Mouse (Mus musculus) frontal cortex, postnatal 36 days (tissue): ENCODE data around the gene Celsr1.
"Not testable (repeated sequence)": the region's sequence is repeated elsewhere in the genome, so short reads cannot be mapped to it uniquely, and the experiment has no call there.

Experiments used
- DNase-seq, 2 experiments: peaks; one replicate each; pipeline ENCODE4 v3.0.0; 2022; ENCODE audit warnings: low spot score in 2 of 2

The Celsr1 gene

DNA sequence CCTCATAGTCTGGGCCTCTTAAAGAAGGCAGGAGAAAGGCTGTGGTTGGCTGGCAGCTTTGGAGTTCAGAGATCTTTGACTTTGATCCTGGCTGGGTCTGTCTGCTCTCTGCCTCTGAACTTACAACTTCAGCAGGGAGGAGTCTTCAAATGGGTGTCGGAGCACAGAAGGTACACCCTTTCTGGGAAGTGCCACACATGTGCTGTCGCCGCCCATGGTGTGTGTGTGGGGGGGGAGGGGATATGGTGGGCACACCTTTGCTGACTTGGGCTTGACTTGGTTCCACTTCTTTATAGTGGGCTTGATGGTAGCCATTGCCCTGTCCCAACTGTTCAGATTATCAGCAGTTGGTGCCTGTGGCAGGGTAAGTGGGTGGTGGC, 31.3 kb upstream of the Celsr1 start:
- DNase-seq, result no peak

DNA sequence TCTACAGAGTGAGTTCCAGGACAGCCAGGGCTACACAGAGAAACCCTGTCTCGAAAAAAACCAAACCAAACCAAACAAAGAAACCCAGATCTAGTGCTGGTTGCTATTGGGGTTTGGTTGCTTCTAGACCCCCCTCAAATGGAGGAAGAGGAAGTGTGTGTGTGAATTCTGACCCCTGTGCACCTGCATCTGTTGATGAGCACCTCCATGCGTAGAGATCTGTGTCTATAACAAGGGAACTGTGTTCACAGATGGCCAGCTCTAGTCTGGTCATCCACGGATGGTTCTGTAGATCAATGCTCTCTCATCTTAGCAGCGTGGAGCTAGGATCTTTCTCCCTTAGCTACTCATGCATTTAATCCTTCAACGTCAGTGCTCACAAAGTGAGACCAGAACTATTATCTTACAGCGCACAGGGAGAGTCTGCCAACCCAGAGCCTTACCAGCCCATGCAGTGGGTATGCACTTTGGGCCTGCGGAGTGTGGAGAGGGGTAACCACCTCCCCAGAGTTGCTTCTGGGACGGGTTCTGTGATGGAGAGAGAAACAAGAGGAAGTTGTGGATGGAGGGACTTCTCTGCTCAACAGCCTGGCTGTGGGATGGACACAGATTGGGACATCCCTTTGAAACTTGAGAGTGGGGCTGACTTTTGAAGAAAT, 30.7 kb upstream of the Celsr1 start:
- DNase-seq, result no peak

DNA sequence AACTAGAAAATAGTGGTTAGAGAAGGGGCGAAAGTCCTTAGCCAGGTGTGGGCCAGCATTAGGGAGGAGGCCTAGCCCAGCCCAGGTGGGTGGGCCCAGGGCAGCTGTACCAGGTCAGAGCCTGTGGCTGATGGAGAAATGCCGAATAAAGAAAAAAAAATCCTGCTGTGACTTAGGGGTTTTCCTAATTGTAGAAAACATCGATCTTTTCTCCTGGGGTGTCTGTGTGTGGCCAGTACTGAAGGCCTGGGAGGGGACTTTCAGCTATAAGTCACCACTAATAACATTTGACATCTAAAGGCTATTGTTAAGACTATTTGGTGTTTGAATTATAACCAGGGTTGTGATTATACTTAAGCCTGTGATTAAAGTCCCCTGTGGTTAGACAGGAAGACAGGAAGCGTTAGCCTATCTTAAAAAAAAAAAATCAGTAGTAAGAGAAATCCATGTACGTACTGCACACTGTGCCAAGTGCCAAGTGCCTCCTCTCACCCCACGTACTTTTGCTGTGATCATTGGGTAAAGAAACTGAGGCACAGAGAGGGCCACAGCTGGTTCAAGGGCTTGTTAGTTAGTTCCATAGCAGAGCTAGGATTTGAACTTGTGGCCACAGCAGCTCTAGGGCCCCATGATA, 28.4 kb upstream of the Celsr1 start:
- no peak for DNase-seq

DNA sequence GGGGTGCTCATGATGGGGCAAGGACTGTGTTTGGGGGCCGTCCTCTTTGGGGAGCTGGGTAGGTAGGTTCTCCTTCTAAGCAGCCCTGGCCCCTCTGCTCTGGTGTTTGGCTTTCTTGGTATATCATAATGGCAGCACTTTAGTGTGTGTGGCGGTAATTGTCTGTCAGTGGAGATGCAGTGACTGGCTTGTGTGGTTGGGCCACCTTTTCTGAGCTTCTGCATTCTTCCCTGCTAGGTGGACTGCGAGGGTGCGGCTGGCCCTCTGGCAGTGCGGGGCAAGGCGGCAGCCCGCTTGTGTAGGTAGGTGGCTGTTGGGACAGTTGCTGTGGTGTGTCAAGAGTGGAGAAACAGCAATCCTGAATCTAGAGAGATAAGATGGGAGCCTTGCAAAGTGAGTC, 27.6 kb upstream of the Celsr1 start:
- no peak for DNase-seq

DNA sequence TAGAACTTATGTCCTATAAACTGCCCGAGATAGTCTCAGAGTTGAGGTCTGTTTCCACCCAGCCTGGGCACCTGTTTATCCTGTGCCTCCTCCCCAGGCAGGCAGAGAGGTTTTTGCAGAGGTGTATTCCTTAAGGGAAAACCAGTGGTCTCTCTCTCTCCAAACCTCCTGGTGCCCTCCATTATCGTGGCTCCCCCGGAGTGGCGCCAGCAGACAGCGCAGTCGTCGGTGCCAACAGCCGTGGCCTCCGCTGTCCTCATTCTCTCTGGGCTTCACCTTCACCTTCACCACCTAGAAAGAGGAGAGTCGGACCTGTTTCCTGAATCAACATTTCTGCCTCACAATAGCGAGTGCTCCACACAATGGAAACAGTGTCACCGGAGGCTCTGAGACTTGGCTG, 27.0 kb upstream of the Celsr1 start:
- no peak for DNase-seq

DNA sequence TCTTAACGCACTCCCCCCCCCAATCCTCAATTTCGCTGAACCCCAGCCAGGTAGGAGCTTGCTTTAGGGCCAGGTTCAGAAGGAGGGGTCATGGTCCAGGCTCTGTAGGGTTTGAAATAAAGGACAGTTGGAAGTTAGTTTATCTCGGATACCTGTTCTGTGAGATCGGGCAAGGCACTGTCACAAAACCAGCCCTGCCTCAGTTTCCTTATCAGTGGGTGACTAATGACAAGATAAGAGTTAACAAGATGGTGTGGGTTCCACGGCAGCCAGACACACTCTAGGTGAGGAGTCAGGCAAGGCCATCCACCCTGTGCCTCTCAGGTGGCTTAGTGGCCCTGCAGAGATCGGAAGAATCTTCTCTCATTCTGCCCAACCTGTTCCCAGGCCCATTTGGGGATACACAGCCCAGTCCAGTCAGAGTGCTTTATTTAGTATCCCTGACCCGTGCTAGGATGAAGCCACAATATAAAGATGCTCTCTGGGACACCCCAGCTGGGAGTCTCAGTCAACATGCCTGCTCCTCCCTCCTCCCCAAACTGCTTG, 26.3 kb upstream of the Celsr1 start:
- DNase-seq, result no peak

DNA sequence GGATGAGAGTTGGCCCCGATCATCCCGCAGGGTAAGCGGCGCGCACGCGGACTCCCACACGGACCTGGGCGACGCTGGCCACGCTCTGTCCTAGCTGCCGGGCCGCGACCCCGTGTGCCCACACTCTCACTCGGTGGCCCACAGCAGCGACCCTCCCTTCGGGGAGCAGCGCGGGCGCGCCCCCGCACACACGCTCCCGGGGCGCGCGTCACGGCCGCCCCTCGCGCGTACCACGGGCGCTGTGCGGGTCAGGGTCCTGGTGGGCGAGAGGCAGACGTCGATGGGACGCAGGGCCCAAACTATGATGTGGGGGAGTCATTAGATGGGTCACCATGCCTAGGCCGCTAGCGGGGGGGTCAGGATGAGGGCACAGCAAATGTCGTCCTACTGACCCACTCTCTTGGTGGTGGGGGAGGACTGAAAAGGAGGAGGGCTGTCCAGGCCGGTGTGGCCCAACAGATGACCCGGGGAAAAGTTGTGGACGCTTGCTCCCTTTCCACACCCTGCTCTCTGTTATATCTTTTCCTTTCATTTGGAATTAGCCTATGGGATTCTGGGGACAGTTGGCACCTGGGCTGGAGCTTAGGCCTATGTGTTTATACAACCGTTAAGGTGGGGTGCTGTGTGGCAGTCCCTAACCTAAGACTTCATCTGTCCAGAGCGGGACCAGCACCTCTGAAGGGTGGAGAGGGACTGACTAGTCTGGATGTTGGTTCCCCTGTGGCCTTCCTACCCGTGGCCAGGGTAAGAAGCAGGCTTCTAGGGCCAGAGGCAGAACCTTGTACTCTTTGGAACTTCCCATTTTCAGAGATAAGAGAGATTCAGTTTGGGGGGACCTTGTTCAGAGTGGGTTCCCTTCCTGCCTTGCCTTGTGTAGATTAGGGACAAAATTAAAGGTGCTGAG, 25.6 kb upstream of the Celsr1 start:
- no peak for DNase-seq

DNA sequence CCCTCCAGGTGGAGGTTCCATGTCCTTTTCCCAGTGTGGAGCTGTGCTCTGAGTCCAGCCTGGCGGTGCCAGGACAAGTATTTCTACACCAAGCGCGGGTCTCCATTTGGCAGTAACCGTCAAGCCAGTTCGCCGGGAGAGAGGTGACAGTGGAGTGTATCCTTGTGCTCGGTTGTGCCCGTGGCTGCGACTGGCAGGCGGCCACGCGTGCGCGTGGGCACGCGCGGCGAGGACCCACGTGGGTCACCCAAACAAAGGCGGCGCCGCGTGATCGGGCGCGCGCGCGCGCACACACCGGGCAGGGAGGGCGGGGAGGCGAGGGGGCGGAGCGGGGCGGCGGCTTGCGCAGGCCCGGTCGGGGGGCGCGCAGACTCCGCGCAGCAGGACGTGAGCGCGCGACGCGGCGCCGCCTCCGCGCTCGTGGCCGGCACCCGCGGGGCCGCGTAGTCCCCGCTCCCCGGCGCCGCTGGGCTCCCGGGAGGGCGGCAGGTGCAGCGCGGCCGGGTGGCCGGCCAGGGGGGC, 24.9 kb upstream of the Celsr1 start:
- DNase-seq, result peak; percentile 80 to 89

- no peak for DNase-seq
Observed at GRCm38 (mm10) chr15:86057908-86058307, 24.3 kb upstream of the Celsr1 start.

- no peak for DNase-seq
Observed at GRCm38 (mm10) chr15:86057413-86057812, 23.8 kb upstream of the Celsr1 start, which contains the start of gene Gramd4. Gramd4 (plus strand) TSS chr15:86057695.

DNA sequence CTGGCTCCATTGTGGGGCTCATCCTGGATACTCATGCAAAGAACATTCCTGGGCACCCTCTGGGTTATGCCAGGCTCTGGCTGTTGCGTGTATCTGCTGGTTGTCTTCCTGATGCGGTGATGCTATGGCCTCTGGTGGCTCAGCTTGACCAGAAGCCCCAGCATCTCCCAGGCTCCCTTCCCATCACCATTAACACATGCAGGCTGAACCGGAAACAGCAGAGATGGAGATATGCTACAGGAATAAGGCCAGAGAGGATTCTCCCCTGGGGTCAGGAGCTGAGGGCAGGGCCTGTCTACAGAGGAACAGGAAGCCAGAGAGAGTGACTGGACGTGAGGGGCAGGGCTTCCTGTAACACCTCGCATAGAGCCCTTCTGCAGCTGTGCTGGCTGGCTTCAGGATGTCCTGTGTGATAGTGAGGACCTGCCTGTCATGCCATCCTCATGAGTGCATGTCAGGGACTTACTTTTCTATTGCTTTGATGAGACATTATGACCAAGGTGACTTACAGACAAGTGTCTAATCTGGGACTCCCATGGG, 22.7 kb upstream of the Celsr1 start:
- DNase-seq, result no peak

GRCm38 (mm10) chr15:86054861-86055260, 21.3 kb upstream of the Celsr1 start:
- not testable (repeated sequence) for DNase-seq

DNA sequence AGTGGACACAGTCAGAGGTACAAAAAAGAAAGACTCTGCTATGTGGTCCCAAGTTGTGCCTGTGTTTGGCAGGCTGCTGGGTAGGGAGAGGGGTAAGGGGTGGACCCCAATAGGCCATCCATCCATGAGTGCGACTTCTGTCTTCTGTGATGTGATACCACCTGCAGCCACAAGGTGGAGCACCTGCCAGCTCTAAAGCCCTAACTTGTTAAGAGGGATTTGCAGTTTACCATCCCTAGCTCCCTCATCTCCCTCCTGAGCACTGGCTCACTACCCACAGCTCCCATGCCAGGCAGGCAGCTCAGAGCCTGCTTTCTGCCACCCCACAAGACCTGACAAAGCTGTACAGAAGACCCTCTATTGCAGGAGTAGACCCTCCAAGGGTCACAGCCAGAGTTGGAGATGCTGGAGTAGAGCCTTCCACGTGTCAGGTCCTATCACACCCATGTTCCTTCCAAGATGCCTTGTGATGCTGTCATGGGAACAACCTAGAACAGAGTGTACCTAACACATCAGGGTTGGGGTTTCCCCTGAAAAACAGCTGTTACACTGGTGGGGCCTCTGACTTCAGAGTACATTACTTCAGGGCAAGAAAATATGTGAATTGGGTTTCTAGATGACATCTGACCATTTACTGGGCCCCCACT, 20.4 kb upstream of the Celsr1 start:
- DNase-seq, result peak; percentile 87 to 90

DNA sequence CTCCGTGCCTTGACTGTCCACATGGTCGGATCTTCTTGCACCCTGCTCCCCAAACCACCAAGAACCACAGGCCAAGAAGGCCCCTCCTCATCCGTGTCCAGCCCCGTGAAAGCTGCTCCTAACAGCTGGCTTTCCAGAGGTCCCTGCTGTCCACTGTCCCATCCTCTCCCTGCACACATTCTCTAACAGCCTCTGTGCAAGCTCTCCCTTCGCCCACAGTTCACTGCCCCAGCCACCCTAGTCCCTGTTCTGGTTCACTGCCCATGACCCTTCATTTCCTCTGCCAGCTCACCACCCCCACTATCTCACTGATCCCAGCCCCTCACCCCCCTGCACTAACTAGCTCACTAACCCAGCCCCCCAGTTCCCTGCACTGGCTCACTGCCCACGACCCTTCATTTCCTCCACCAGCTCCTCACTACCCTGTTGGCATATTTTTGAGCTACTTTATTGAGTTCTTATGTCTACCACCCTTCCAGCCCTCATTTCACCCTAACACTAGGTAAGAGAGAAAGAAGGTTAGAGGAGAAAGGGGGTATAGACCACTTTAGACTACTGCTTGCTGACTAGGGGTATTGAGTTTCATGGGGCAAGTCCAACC, 18.4 kb upstream of the Celsr1 start:
- no peak for DNase-seq

- DNase-seq, result no peak
Observed at GRCm38 (mm10) chr15:86051152-86051551, 17.6 kb upstream of the Celsr1 start.

DNA sequence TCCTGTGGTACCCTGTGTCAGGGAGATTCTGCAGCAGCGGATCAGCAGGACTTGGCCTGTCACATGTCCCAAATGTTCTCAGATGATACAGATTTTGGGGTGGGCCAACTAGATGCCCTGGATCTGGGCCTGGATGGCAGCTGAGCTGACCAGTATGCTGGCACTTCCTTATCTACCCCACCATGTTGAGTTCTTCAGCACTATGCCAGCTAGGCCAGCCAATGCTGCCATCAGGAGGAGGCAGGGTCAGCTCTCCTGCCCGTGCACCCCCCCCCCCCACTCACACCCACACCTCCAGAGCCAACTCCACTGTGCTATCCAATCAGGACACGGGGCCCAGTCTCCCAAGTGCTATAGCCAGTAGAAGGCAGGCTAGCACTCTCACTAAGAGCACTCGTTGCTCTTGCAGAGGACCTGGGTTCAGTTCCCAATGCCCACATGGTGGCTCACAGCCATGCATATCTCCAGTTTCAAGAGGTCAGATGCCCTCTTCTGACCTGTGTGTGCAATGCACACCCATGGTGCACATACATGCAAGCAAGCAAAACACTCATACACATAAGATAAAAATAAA, 16.7 kb upstream of the Celsr1 start:
- DNase-seq, result no peak

- no peak for DNase-seq
Observed at GRCm38 (mm10) chr15:86049510-86049909, 15.9 kb upstream of the Celsr1 start.

DNA sequence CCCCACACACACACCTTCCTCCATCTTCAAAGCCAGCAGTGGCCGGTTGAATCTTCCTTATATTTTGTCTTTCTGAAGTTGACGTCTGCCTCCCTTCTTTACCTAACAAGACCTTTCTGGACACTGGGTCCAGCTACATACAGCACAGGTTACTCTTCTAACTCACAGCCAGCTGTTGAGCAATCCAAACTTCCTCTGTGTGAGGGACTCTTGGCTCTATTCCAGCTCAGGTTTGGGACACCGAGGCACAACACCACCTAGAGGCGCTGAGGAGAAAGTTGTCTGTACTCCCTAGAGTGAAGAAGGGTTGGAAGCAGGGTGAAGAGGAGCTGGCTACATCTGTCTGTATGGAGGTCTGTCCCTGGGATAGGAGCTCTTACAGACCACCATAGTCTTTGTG, 8.8 kb upstream of the Celsr1 start:
- no peak for DNase-seq

DNA sequence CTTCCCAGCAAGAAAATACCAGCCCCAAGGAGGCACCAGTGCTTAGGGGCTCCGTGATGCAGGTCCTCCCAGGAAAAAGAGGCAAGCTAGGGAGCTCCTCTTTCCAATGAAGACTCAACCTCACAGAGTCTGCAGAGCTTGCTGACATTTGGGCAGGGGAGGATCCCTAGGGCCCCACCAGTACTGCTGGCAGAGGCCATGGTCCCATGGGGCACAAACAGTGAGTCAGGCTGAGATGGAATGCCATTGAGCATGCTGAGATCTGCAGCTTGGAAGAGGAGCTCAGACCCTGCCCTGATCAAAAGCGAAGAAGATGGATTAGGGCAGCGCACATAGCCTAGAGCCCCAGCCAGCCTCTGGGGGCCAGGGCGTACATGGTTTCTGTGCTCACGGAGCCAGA, 7.8 kb upstream of the Celsr1 start:
- DNase-seq, result no peak

DNA sequence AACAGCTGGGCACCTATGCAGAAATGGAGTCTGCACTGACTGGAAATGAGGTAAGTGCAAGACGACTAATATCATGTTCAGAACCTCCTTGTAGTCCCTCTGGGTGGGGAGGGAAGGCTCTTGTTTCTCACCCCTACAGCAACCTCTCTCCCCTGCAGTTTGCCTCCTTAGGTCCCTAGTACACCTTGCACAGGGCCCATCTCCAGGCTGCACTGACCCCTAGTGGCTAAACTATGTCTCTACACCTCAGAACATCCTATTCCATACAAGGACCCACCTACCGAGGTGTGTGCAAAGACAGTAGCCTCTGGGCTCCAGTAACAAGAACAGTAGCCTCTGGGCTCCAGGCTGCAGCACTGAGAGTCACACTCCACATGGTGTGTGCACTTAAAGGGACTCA, 5.2 kb upstream of the Celsr1 start:
- DNase-seq, result peak; percentile 67 to 78

- no peak for DNase-seq
Observed at GRCm38 (mm10) chr15:86035913-86036312, 2.3 kb upstream of the Celsr1 start.
